In the genomic region with DNA sequence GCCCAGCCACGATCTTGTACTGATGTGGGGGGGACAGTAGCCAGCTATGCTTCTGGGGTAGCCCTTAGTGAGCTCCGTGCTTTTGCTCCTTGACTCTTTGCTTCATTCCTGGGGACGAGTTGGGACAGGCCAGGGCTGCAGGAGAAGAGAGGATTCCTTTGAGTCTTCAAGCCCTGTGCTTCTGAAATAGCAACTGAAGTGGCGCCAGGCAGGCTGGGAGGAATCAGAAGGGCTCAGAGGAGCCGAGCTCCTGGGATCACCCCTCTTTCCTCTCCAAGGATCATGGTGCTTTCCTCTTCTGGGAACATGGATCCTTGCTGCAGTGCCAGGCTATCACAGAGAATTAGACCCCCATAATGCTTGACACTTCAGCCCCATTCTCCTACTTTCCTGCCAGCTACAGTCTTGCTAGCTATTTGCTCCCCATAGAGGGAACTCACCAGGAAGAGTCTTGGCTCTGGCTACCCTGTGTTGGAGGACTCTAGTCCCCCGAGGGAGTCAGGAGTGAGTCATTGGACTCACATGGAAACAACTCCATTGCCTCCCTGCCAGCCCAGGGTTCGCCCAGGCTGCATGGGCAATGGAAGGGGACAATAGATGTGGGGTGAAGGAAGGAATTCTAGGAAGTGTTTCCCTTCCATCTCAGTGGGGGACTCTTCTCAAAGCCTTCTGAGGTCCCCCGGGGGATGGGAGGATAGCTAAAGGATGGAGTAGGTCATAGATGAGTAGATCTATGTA, we compare ENCODE assay signal across 23 mouse cellular contexts. TPM values are rescaled to one million over a fixed set of nuclear protein-coding genes. Genes with fewer than 3 reads are reported as not detected.
DNase-seq lines count a peak whose midpoint lies in the region; ATAC-seq lines count a peak whose summit lies in the region.
"Had no signal": no experiment of that assay in that cellular context is flagged by ENCODE, and none has a peak within 500 bp of the region (broad histone marks: within the 10 kb centered on the region; RNA-seq: fewer than 3 reads in every experiment).

No protein-coding gene starts in this region.

- no peaks in the 10 kb centered on the region; the same call in 1 of the 2 replicates for H3K9me3 ChIP-seq in heart, embryonic 12.5 days (replicated peaks)
- H3K9me3 ChIP-seq in limb, embryonic 10.5 days (replicated peaks), result no peaks in the 10 kb centered on the region
- H3K9me3 ChIP-seq: heart, embryonic 15.5 days; midbrain, embryonic 13.5 days had no signal

- H3K4me2 ChIP-seq in heart, embryonic 12.5 days, result no peak overlapping the region
- H3K4me2 ChIP-seq: heart, embryonic 15.5 days; hindbrain, embryonic 14.5 days; midbrain, embryonic 13.5 days had no signal

- no peak overlapping the region for H3K9ac ChIP-seq in heart, embryonic 12.5 days
- H3K9ac ChIP-seq: heart, embryonic 15.5 days; hindbrain, embryonic 14.5 days; midbrain, embryonic 13.5 days had no signal

- ATAC-seq in heart, embryonic 12.5 days (ENCODE audit: insufficient number of reproducible peaks, low FRiP score), result no peak
- ATAC-seq: intestine, postnatal 0 days; midbrain, embryonic 13.5 days had no signal

- H3K27ac ChIP-seq in heart, embryonic 12.5 days (ENCODE audit: poor library complexity, severe bottlenecking), result no peak overlapping the region
- 0 out of 2 replicates have a peak overlapping the region, but pooled peaks have one; percentile 29 for H3K27ac ChIP-seq in brown adipose tissue, adult 24 weeks (replicated peaks; ENCODE audit: low read depth, low read length)
- H3K27ac ChIP-seq in limb, embryonic 10.5 days, result peak overlapping the region; percentile 32
- H3K27ac ChIP-seq: heart, embryonic 15.5 days; hindbrain, embryonic 14.5 days; kidney, postnatal 0 days; midbrain, embryonic 13.5 days had no signal

- DNase-seq in heart, adult 18-20 months, result peak; percentile 71 to 81
- peak; percentile 77 for DNase-seq in MN1 (ENCODE audit: low spot score)
- no peak for DNase-seq in limb, embryonic 10.5 days (ENCODE audit: low spot score)
- DNase-seq in spleen, adult 12 weeks (ENCODE audit: low spot score), result no peak
- no peak for DNase-seq in liver
- DNase-seq in B cell, adult 2 months, result no peak
- DNase-seq: cerebellum, adult 9-10 months; embryo, embryonic 11 days; lung, adult 2 months; lung, postnatal 4 days; thymus, adult 2 months had no signal

- WGBS in heart, embryonic 12.5 days, result 63% methylated on average over 8 of the region's 8 CpGs
- 77% methylated on average over 8 of the region's 8 CpGs for WGBS in limb, embryonic 10.5 days

- no peak overlapping the region for H3K4me3 ChIP-seq in heart, embryonic 12.5 days
- no peak overlapping the region for H3K4me3 ChIP-seq in brown adipose tissue, adult 24 weeks (ENCODE audit: insufficient read depth, low read depth, low read length)
- no peak overlapping the region for H3K4me3 ChIP-seq in limb, embryonic 10.5 days
- H3K4me3 ChIP-seq: heart, embryonic 15.5 days; midbrain, embryonic 13.5 days had no signal

- no peaks in the 10 kb centered on the region for H3K27me3 ChIP-seq in heart, embryonic 12.5 days (replicated peaks)
- H3K27me3 ChIP-seq in limb, embryonic 10.5 days (ENCODE audit: low read depth, poor library complexity, severe bottlenecking), result no peaks in the 10 kb centered on the region
- H3K27me3 ChIP-seq: CH12.LX; heart, embryonic 15.5 days; midbrain, embryonic 13.5 days had no signal

- no peaks in the 10 kb centered on the region for H3K36me3 ChIP-seq in heart, embryonic 12.5 days
- no peaks in the 10 kb centered on the region for H3K36me3 ChIP-seq in limb, embryonic 10.5 days
- H3K36me3 ChIP-seq: heart, embryonic 15.5 days; midbrain, embryonic 13.5 days had no signal

- H3K4me1 ChIP-seq in heart, embryonic 12.5 days (replicated peaks), result peaks cover 30% of the 10 kb centered on the region
- H3K4me1 ChIP-seq in brown adipose tissue, adult 24 weeks (ENCODE audit: control insufficient read depth, insufficient read depth, insufficient read length, low read length), result peaks cover 35% of the 10 kb centered on the region
- H3K4me1 ChIP-seq in limb, embryonic 10.5 days, result peaks cover 29% of the 10 kb centered on the region
- H3K4me1 ChIP-seq: midbrain, embryonic 13.5 days had no signal

RNA-seq across cellular contexts. Expression of gene Gm42674, which starts 1.1 kb away (rescaled TPM):
- not detected for total RNA-seq in heart, adult 18-20 months (2021)
- polyA plus RNA-seq in heart, embryonic 12.5 days (2016; fragmentation: Nextera tagmentation; extraction: Ambion mirVana), result not detected in 2 replicates
- polyA plus RNA-seq in brown adipose tissue, adult 24 weeks (2012; ENCODE audit: insufficient read depth, insufficient read length, missing spikeins), result not detected in 2 replicates
- not detected in 2 replicates for polyA plus RNA-seq in limb, embryonic 10.5 days (2016; fragmentation: Nextera tagmentation; extraction: Ambion mirVana)
- total RNA-seq: adrenal gland, adult 18-20 months; CH12.LX; layer of hippocampus, adult 8-10 months had no signal
- polyA plus RNA-seq: frontal cortex, adult 2 months; heart, embryonic 15.5 days; hindbrain, embryonic 14.5 days; intestine, postnatal 0 days; kidney, postnatal 0 days; limb, embryonic 14.5 days; lung, adult 2 months; midbrain, embryonic 13.5 days; thymus, adult 2 months had no signal

RNA-seq across cellular contexts. Expression of gene S100a4, which starts 2.9 kb away (rescaled TPM):
- total RNA-seq in heart, adult 18-20 months (2021), result 10 to 100 TPM; 12.5 to 14.1 TPM
- 1.9 and 2.1 TPM in 2 replicates for polyA plus RNA-seq in heart, embryonic 12.5 days (2016; fragmentation: Nextera tagmentation; extraction: Ambion mirVana)
- 21.4 and 30.3 TPM in 2 replicates for polyA plus RNA-seq in brown adipose tissue, adult 24 weeks (2012; ENCODE audit: insufficient read depth, insufficient read length, missing spikeins)
- 0.34 and 0.64 TPM in 2 replicates for polyA plus RNA-seq in limb, embryonic 10.5 days (2016; fragmentation: Nextera tagmentation; extraction: Ambion mirVana)

RNA-seq across cellular contexts. Expression of gene S100a5, which starts 7.7 kb away (rescaled TPM):
- total RNA-seq in heart, adult 18-20 months (2021), result not detected
- polyA plus RNA-seq in heart, embryonic 12.5 days (2016; fragmentation: Nextera tagmentation; extraction: Ambion mirVana), result not detected in 2 replicates
- polyA plus RNA-seq in brown adipose tissue, adult 24 weeks (2012; ENCODE audit: insufficient read depth, insufficient read length, missing spikeins), result not detected in 2 replicates
- polyA plus RNA-seq in limb, embryonic 10.5 days (2016; fragmentation: Nextera tagmentation; extraction: Ambion mirVana), result not detected in 2 replicates
- total RNA-seq: adrenal gland, adult 18-20 months; CH12.LX; layer of hippocampus, adult 8-10 months had no signal
- polyA plus RNA-seq: heart, embryonic 15.5 days; hindbrain, embryonic 14.5 days; limb, embryonic 14.5 days; lung, adult 2 months; midbrain, embryonic 13.5 days; thymus, adult 2 months had no signal

RNA-seq across cellular contexts. Expression of gene S100a2, which starts 10.6 kb away (rescaled TPM):
- not detected for total RNA-seq in heart, adult 18-20 months (2021)
- not detected in 2 replicates for polyA plus RNA-seq in heart, embryonic 12.5 days (2016; fragmentation: Nextera tagmentation; extraction: Ambion mirVana)
- not detected in 2 replicates for polyA plus RNA-seq in brown adipose tissue, adult 24 weeks (2012; ENCODE audit: insufficient read depth, insufficient read length, missing spikeins)
- not detected in 2 replicates for polyA plus RNA-seq in limb, embryonic 10.5 days (2016; fragmentation: Nextera tagmentation; extraction: Ambion mirVana)
- total RNA-seq: adrenal gland, adult 18-20 months; CH12.LX; layer of hippocampus, adult 8-10 months had no signal
- polyA plus RNA-seq: frontal cortex, adult 2 months; heart, embryonic 15.5 days; hindbrain, embryonic 14.5 days; intestine, postnatal 0 days; kidney, postnatal 0 days; limb, embryonic 14.5 days; lung, adult 2 months; midbrain, embryonic 13.5 days; thymus, adult 2 months had no signal

RNA-seq across cellular contexts. Expression of gene S100a6, which starts 12.1 kb away (rescaled TPM):
- total RNA-seq in heart, adult 18-20 months (2021), result 10 to 100 TPM; 76.5 to 79.4 TPM
- 36.1 and 38.4 TPM in 2 replicates for polyA plus RNA-seq in heart, embryonic 12.5 days (2016; fragmentation: Nextera tagmentation; extraction: Ambion mirVana)
- polyA plus RNA-seq in brown adipose tissue, adult 24 weeks (2012; ENCODE audit: insufficient read depth, insufficient read length, missing spikeins), result 192 and 232 TPM in 2 replicates
- 11.4 and 11.6 TPM in 2 replicates for polyA plus RNA-seq in limb, embryonic 10.5 days (2016; fragmentation: Nextera tagmentation; extraction: Ambion mirVana)
- total RNA-seq: CH12.LX had no signal

Comparison
In these comparisons a context has a peak if more than half of its experiments do, and no peak if none do; other contexts are left out.
1. DNase-seq: peak in heart, adult 18-20 months (2 of 2) and MN1 (single experiment); none in limb, embryonic 10.5 days (single experiment), spleen, adult 12 weeks (single experiment), liver (single experiment) and B cell, adult 2 months (0 of 2).